Mouse (Mus musculus) olfactory bulb, adult 2 months (tissue): ENCODE results near the gene Crtac1.

Experiments
- CTCF ChIP-seq: fragments of 200-500 bp; IDR thresholded peaks from 2 replicates; pipeline ENCODE4 v1.5.1; 2012; ENCODE audit warnings: low read depth, mild to moderate bottlenecking, low read length, moderate library complexity; ENCODE audit not compliant: insufficient read depth
- POLR2A ChIP-seq: fragments of 200-500 bp; IDR thresholded peaks from 2 replicates; pipeline ENCODE4 v1.6.1; 2012; ENCODE audit warnings: mild to moderate bottlenecking, low read depth, low read length, moderate library complexity; ENCODE audit not compliant: insufficient read depth

GRCm38 (mm10) chr19:42432761-42433160, 1.2 kb upstream of the Crtac1 start:
- TF ChIP-seq CTCF (no peak), POLR2A (no peak)
